Comparison of ENCODE assay signal across 23 mouse cellular contexts in genomic region chrX:99017874-99018273, GRCm38 (mm10). TPM values are rescaled to one million over a fixed set of nuclear protein-coding genes. Genes with fewer than 3 reads are reported as not detected.
DNase-seq lines count a peak whose midpoint lies in the region; ATAC-seq lines count a peak whose summit lies in the region.
"Had no signal": no experiment of that assay in that cellular context is flagged by ENCODE, and none has a peak within 500 bp of the region (broad histone marks: within the 10 kb centered on the region; RNA-seq: fewer than 3 reads in every experiment).

No protein-coding gene starts in this region.

- peak; percentile 65 for ATAC-seq in frontal cortex, adult (ENCODE audit: low TSS enrichment)
- ATAC-seq: forebrain, postnatal 0 days; liver, postnatal 0 days; lung, postnatal 0 days had no signal

- no peaks in the 10 kb centered on the region for H3K79me2 ChIP-seq in macrophage (ENCODE audit: inconsistent target)

- DNase-seq in frontal cortex, postnatal 25 days (ENCODE audit: low spot score in 2 of 2) = no peak
- peak; percentile 25 for DNase-seq in brain, adult 2 months (ENCODE audit: low read depth, low spot score)
- DNase-seq in skeletal muscle tissue, adult 2 months (ENCODE audit: low read depth, low spot score) = peak; percentile 24
- no peak for DNase-seq in adrenal gland, adult (ENCODE audit: inconsistent age in 2 of 2, low spot score in 1 of 2)
- no peak for DNase-seq in c-Kit-positive CD71-positive TER-119-positive erythroid progenitor cells, embryonic 14.5 days (ENCODE audit: low spot score)
- no peak for DNase-seq in layer of hippocampus, postnatal 25 days (ENCODE audit: extremely low spot score in 1 of 2, low spot score in 1 of 2)
- DNase-seq: adrenal gland, adult 2 months; cerebellum, adult 8-10 months; forebrain, postnatal 0 days; heart, postnatal 14 days; kidney, adult 11 months; layer of hippocampus, postnatal 36 days; liver, postnatal 0 days; midbrain, embryonic 14.5 days; right cerebral cortex, adult 18-20 months had no signal

- no peak overlapping the region for H3K4me3 ChIP-seq in macrophage (ENCODE audit: inconsistent target)
- H3K4me3 ChIP-seq: forebrain, embryonic 10.5 days; heart, embryonic 13.5 days; hindbrain, embryonic 13.5 days; myocyte; neural tube, embryonic 13.5 days had no signal

- 55% methylated on average over 6 of the region's 6 CpGs for WGBS in macrophage (ENCODE audit: missing documents)

- H3K36me3 ChIP-seq in macrophage (ENCODE audit: inconsistent target) = no peaks in the 10 kb centered on the region
- H3K36me3 ChIP-seq: forebrain, embryonic 10.5 days; heart, embryonic 13.5 days; hindbrain, embryonic 13.5 days; neural tube, embryonic 13.5 days had no signal

- peak overlapping the region; percentile 55 for H3K27ac ChIP-seq in macrophage
- H3K27ac ChIP-seq: forebrain, embryonic 10.5 days; heart, embryonic 13.5 days; hindbrain, embryonic 13.5 days; neural tube, embryonic 13.5 days had no signal

RNA-seq across cellular contexts. Expression of gene Stard8, which starts 14.8 kb away (rescaled TPM):
- 100 to 1,000 TPM in 7 of 26 experiments, 10 to 100 TPM in 19; 20.9 to 142 (median 62.6) TPM for total RNA-seq in macrophage (2018; cell fraction: chromatin; rRNA removed)
- 10 to 100 TPM; 21.6 to 68.1 (median 33.3) TPM for total RNA-seq in macrophage (2018; cell fraction: cytosol; rRNA removed)
- 100 to 1,000 TPM in 1 of 26 experiments, 10 to 100 TPM in 25; 22.9 to 107 (median 44.6) TPM for total RNA-seq in macrophage (2018; cell fraction: nucleus; rRNA removed)
- polyA plus RNA-seq in macrophage (2018) = 38.4 to 50.2 TPM (median 42.6 TPM) in 3 replicates
- total RNA-seq in layer of hippocampus, postnatal 25 days (2021) = 1 to 10 TPM; 5.5 to 8.5 TPM

Comparison
In these comparisons a context has a peak if more than half of its experiments do, and no peak if none do; other contexts are left out.
1. DNase-seq: peak in brain, adult 2 months (single experiment) and skeletal muscle tissue, adult 2 months (single experiment); none in frontal cortex, postnatal 25 days (0 of 2), adrenal gland, adult (0 of 2), c-Kit-positive CD71-positive TER-119-positive erythroid progenitor cells, embryonic 14.5 days (single experiment) and layer of hippocampus, postnatal 25 days (0 of 2).